Mouse (Mus musculus) C2C12 (cell line): Measurements from ENCODE around the gene Lifr. TPM values are rescaled to one million over a fixed set of nuclear protein-coding genes. Genes with fewer than 3 reads are reported as not detected.

Experiments used
- H3K27me3 ChIP-seq: one replicate; pipeline ENCODE4 v1.6.1; 2011; ENCODE audit not compliant: control insufficient read depth, insufficient read depth, insufficient read length
- H3K36me3 ChIP-seq: one replicate; pipeline ENCODE4 v1.6.1; 2011; ENCODE audit not compliant: control insufficient read depth, insufficient read depth
- H3K4me3 ChIP-seq: one replicate; pipeline ENCODE4 v1.5.1; 2011; ENCODE audit warnings: mild to moderate bottlenecking, control low read depth; ENCODE audit not compliant: poor library complexity, insufficient read depth, severe bottlenecking
- H3K79me2 ChIP-seq: one replicate; pipeline ENCODE4 v1.6.1; 2011; ENCODE audit not compliant: control insufficient read depth, insufficient read depth
- H3K79me3 ChIP-seq: one replicate; pipeline ENCODE4 v1.6.1; 2011; ENCODE audit warnings: low read depth, control low read depth
- H3ac ChIP-seq: one replicate; pipeline ENCODE3; 2011; ENCODE audit warnings: low read depth; ENCODE audit not compliant: control insufficient read depth, insufficient read length
- CEBPB ChIP-seq: IDR thresholded peaks from one replicate; pipeline ENCODE4 v1.6.1; 2011; ENCODE audit warnings: low read depth, mild to moderate bottlenecking, control low read depth, moderate library complexity
- CTCF ChIP-seq: IDR thresholded peaks from one replicate; pipeline ENCODE4 v1.5.1; 2011; ENCODE audit not compliant: control insufficient read depth, insufficient read depth, insufficient read length
- FOSL1 ChIP-seq: IDR thresholded peaks from one replicate; pipeline ENCODE4 v1.8.0; 2011; ENCODE audit warnings: mild to moderate bottlenecking, low read length; ENCODE audit not compliant: poor library complexity, insufficient read depth, severe bottlenecking
- MAX ChIP-seq: IDR thresholded peaks from one replicate; pipeline ENCODE4 v1.6.1; 2011; ENCODE audit warnings: mild to moderate bottlenecking, control low read depth
- MYOD1 ChIP-seq: IDR thresholded peaks from one replicate; pipeline ENCODE4 v1.6.1; 2011; ENCODE audit warnings: low read depth; ENCODE audit not compliant: control insufficient read depth, insufficient read length
- MYOG ChIP-seq: IDR thresholded peaks from one replicate; pipeline ENCODE4 v1.6.1; 2011; ENCODE audit not compliant: control insufficient read depth, insufficient read length; ENCODE audit errors: extremely low read depth
- USF1 ChIP-seq: IDR thresholded peaks from one replicate; pipeline ENCODE4 v1.6.1; 2011; ENCODE audit warnings: low read depth, mild to moderate bottlenecking, control low read depth, moderate library complexity
- polyA plus RNA-seq: library from polyadenylated mRNA; unstranded; fragments of >200 nt; fragmentation: generic; extraction: Trizol; gene quantifications from one replicate; pipeline ENCODE4 v1.2.1, GENCODE M21; 2012; ENCODE audit warnings: missing spikeins

Lifr gene
- polyA plus RNA-seq, 1 experiment = 15.2 TPM

DNA sequence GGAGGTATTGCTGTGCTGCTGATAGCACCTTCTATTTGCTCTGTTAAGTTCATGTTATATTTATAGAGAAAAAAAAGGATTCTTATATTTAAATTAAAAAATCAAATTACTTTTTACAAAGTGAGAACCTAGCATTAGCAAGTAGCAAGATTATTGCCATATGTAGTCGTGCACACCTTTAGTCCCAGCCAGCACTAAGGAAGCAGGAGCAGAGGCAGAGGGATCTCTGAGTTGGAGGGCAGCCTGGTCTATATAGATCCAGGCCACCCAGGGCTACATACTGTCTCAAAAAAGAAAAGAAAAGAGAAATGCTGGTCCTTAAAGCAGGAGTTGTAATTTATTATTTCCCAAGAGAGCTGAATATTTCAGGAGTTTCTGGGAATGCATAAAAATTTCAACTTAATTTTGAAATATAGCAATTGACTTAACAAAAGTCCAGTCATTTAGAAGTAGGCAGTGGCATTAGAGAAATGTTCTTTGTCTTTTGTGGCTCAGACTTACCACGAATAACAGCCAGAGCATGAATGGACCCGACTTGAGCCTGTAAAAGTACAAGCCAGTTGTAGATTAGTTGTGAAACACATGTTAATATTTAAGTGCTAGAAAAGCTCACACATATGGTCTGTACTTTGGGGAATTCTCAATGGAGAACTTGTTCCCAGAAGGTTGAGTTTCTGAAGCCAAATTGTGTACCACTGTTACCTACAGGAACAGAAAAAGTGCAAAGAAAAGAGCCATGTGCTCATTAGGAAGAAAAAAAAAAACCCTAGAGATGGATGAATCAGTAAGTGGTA, 107.4 kb downstream of the Lifr start:
- Histone ChIP-seq H3K4me3 (no peak overlapping the region), H3K79me2 (no peaks in the 10 kb centered on the region), H3K36me3 (no peaks in the 10 kb centered on the region), H3K27me3 (no peaks in the 10 kb centered on the region), H3K79me3 (no peaks in the 10 kb centered on the region), H3ac (no peak overlapping the region)
- TF ChIP-seq MAX (no peak), FOSL1 (no peak), CEBPB (no peak), CTCF (no peak), USF1 (no peak), MYOG (no peak), MYOD1 (no peak)

GRCm38 (mm10) chr15:7198816-7199215, 108.4 kb downstream of the Lifr start:
- Histone ChIP-seq H3K79me2 (no peaks in the 10 kb centered on the region), H3K79me3 (no peaks in the 10 kb centered on the region), H3K4me3 (no peak overlapping the region), H3ac (no peak overlapping the region), H3K27me3 (no peaks in the 10 kb centered on the region), H3K36me3 (no peaks in the 10 kb centered on the region)
- TF ChIP-seq MYOD1 (no peak), MAX (no peak), CTCF (no peak), USF1 (no peak), CEBPB (no peak), MYOG (no peak), FOSL1 (no peak)

- Histone ChIP-seq H3ac (no peak overlapping the region), H3K79me2 (no peaks in the 10 kb centered on the region), H3K36me3 (no peaks in the 10 kb centered on the region), H3K4me3 (no peak overlapping the region), H3K27me3 (no peaks in the 10 kb centered on the region), H3K79me3 (no peaks in the 10 kb centered on the region)
- TF ChIP-seq MYOG (no peak), FOSL1 (peak; percentile 70), MYOD1 (peak; percentile 100), CEBPB (no peak)
These were observed 109.9 kb downstream of the Lifr start for GRCm38 (mm10) chr15:7200286-7200685.

DNA sequence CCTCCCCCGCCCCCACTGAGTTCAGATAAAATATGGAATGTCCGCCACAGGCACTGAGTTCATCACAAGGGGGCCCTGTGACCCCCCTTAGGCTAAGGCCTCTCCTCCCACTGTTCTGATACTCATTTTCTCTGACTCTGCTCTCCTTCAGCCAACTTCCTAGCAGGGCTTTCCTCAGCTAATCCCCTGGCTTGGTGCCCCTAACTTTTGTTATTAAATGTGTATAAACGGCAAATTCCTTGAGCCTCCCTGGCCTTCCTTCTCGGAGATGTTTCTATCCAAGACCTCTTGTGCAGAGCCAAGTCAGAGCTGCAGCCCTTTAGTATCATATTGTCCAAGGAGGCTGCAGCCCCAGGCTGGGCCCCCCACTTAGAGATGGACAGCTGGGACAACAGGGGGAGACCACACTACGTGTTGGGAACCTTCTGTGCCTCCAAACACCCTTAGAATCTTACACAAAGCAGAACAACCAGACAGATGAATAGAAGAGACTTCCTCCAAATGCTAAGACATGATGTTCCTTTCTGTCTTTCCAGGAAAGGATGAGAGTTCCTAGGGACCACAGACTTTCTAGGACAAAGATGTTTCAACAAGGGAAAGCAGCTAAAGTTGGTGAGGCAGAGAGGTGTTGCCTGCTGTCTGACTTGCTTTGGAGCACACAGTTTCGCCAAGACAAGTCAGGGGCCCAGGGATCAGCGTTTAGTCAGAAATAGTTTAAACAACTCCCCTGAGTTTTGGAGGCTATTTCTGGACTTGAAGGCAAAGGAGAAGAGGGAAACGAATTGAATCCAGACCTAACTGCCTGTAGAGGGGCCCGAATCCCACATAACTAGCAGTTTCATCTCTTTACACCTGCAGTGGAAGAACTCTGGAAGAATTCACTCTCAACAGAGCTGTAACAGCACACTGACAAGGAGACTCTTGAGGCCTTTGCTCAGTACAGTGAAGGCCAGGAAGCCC, 111.3 kb downstream of the Lifr start:
- Histone ChIP-seq H3K36me3 (no peaks in the 10 kb centered on the region), H3K79me3 (no peaks in the 10 kb centered on the region), H3K4me3 (no peak overlapping the region), H3K27me3 (no peaks in the 10 kb centered on the region), H3ac (no peak overlapping the region), H3K79me2 (no peaks in the 10 kb centered on the region)
- TF ChIP-seq MAX = no peak

DNA sequence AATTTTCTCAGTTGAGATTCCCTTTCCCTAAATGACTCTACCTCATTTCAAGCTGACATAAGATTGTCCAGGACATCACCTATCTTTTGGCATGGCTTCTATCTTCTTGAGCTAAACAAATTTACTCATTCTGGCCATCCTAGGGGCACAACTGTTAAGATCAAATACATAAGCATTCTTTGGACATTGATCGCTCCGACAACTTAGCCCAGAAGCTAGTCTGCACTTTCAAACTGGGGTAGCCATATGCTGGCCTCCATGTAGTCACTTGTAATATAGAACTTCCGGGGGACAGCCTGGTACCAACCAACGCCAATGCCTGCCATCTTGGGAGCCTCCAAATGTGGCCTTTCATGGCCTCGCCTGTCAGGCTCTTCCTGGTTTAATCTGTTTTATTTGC, 112.6 kb downstream of the Lifr start:
- H3K36me3 ChIP-seq = no peaks in the 10 kb centered on the region
- H3K27me3 ChIP-seq = no peaks in the 10 kb centered on the region
- no peaks in the 10 kb centered on the region for H3K79me3 ChIP-seq
- H3K4me3 ChIP-seq = no peak overlapping the region
- TF ChIP-seq CTCF = no peak
- no peak for TF ChIP-seq MAX
- no peak for TF ChIP-seq MYOG
- no peak for TF ChIP-seq FOSL1
- no peak for TF ChIP-seq MYOD1
- TF ChIP-seq USF1 = no peak
- TF ChIP-seq CEBPB = no peak
- H3K79me2 ChIP-seq = no peaks in the 10 kb centered on the region
- H3ac ChIP-seq = no peak overlapping the region
